Mouse (Mus musculus) small intestine, adult 2 months (tissue): Measurements from ENCODE around the gene Tmem50b. TPM values are rescaled to one million over a fixed set of nuclear protein-coding genes. Genes with fewer than 3 reads are reported as not detected.
A peak's percentile ranks its signal among the peaks of the same experiment; 100 is the strongest.

Source experiments
- H3K27ac ChIP-seq: fragments of 200-500 bp; 2 replicates; pipeline ENCODE4 v1.5.1; 2012; ENCODE audit warnings: low read depth, low read length, control low read depth, inconsistent platforms; ENCODE audit not compliant: insufficient read depth
- H3K27me3 ChIP-seq: fragments of 200-500 bp; 2 replicates; pipeline ENCODE4 v1.6.1; 2012; ENCODE audit warnings: mild to moderate bottlenecking, moderate library complexity, low read length, inconsistent platforms; ENCODE audit not compliant: control insufficient read depth, insufficient read depth
- H3K36me3 ChIP-seq: fragments of 200-500 bp; 2 replicates; pipeline ENCODE4 v1.6.1; 2012; ENCODE audit warnings: mild to moderate bottlenecking, low read length, control low read depth, inconsistent platforms; ENCODE audit not compliant: control insufficient read depth, insufficient read depth
- H3K4me1 ChIP-seq: fragments of 200-500 bp; 2 replicates; pipeline ENCODE4 v1.6.1; 2012; ENCODE audit warnings: low read length, inconsistent platforms, mixed read lengths; ENCODE audit not compliant: control insufficient read depth, insufficient read depth, insufficient read length
- H3K4me3 ChIP-seq: fragments of 200-500 bp; 2 replicates; pipeline ENCODE4 v1.5.1; 2012; ENCODE audit warnings: low read depth, mild to moderate bottlenecking, control low read depth, inconsistent platforms, low read length, moderate library complexity
- CTCF ChIP-seq: fragments of 200-500 bp; IDR thresholded peaks from 2 replicates; pipeline ENCODE4 v1.5.1; 2012; ENCODE audit warnings: low read depth, mild to moderate bottlenecking, control low read depth, inconsistent platforms, low read length, moderate library complexity, mixed read lengths; ENCODE audit not compliant: insufficient replicate concordance, insufficient read length; ENCODE audit errors: extremely low read depth
- POLR2A ChIP-seq: fragments of 200-500 bp; IDR thresholded peaks from 2 replicates; pipeline ENCODE4 v1.6.1; 2012; ENCODE audit warnings: low read depth, mild to moderate bottlenecking, control low read depth, inconsistent platforms, low read length, moderate library complexity
- WGBS: fragments of 180-500 bp; shearing (Covaris S2); methylation state at CpG from one replicate; pipeline ENCODE4 v1.1.7; 2018; 5-methylcytosine and 5-hydroxymethylcytosine counted together
- polyA plus RNA-seq: library from polyadenylated mRNA; depleted of rRNA; stranded (reverse); fragments of >200 nt; gene quantifications from 2 replicates; pipeline ENCODE4 v1.2.3, GENCODE M21; 2012

Tmem50b gene
- polyA plus RNA-seq, 1 experiment: 20.0 TPM

DNA sequence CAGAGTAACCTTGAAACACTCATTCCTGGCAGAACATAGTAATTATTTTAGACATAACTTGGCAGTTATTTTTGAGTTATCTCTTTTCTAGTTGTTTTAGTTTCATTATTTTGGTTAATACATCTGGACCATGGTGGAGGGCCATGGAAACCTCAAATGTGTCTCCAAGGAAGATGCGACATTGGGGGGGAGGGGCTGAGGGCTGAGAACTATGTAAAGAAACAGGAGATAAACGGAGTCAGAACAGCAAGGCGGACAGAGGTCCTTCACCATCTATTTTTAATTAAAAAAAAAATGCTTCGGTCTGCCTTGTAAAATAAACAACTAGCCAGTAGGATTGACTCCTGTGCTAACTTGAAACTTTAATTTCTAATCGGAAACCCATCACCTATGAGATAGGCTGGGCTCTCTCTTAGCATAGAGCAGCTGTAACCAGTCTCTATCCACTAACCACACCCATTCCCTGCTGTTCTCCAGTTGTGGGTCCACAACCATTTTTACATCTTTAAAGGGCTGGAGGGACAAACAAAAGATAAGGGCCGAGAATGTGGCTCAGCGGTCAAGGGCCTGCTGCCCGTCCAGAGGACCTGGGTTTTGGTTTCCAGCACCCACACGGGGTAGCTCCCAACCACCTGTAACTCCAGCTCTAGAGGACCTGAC lies 32.2 kb downstream of the Tmem50b start:
- peak overlapping the region; percentile 93 for H3K27ac ChIP-seq
- WGBS: 25% methylated on average over 9 of the region's 9 CpGs
- H3K36me3 ChIP-seq: peaks cover 40% of the 10 kb centered on the region
- no peak overlapping the region; the same call in 1 of the 2 replicates for H3K4me3 ChIP-seq
- peaks cover 33% of the 10 kb centered on the region for H3K4me1 ChIP-seq
- H3K27me3 ChIP-seq: no peaks in the 10 kb centered on the region
- TF ChIP-seq CTCF (no peak), POLR2A (no peak)

DNA sequence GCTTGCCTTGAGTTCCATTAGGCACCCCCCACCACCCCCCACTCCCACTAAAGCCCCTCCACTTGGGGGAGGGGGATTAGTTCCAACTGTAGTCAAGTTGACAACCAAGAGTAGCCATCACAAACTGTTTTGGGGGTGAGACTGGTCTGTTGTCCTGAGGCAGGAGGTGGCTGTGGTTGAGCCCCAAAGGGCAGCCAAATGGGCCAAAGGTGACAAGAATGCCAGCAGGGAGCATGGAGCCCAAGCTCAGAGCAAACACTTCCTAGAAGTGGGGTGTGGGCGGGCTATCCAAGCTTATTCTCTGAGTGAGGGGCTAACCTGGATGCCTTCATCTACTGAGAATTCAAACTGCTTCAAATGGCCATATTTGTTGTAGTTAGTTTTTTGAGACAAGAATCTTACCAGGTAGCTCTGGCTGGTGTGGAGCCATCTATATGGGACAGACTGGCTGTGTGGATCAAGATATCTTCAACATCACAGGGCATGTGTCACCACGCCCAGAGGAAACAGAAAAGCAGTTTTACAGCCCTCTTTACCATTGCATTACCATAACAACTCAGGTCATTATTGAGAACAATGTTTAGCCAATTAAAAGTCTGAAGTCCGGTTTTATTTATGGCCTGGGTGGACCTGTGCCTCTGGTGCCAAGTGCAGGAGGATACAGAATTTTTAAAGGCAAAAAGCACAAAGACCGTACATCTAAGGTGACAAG lies 32.9 kb downstream of the Tmem50b start:
- no peaks in the 10 kb centered on the region for H3K27me3 ChIP-seq
- peaks cover 32% of the 10 kb centered on the region for H3K4me1 ChIP-seq
- WGBS: 31% methylated on average over 4 of the region's 4 CpGs
- peak overlapping the region; percentile 93 for H3K27ac ChIP-seq
- H3K4me3 ChIP-seq: no peak overlapping the region
- peaks cover 46% of the 10 kb centered on the region for H3K36me3 ChIP-seq
- TF ChIP-seq POLR2A: no peak
- TF ChIP-seq CTCF: no peak

DNA sequence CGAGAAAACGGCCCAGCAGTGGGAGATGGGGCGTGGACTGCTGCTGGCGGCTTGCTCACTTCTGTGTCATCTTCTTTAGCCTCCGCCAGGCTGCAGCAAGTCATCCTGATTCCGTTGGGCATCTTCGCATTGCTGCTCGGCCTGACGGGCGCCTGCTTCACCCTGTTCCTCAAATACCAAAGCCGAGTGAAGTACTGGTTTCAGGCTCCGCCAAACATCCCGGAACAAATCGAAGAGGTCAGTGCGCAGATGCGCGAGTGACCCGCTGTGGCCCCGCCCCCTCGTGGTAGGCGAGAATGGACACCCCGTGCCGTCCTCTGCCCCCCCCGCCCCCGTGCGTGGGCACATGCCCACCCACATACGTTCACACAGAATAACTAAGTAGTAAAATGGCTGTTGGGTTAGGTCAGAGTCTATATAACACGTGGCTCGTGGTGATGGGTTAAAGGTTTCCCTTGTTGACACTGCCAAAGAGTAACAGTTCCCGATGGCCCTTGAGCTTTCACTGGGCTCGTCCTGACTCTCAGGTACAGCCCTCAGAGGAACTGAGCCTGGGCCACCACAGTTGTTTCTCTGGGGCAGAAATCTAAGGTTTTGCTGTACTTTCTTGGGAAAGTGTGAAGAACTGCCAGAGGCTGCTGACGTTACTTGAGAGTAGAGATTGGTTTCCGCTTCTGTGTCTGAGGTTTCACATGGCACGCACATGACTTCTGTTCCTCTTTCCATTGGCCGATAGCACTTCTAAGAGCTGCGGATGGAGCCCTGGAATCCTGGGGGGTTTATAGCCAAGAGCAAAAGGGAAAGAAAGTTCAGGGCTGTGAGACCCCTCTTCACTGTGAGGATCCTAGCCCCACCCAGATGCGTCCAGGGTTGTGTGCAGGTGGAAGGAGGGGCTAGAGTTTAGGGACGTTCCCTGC lies 35.8 kb downstream of the Tmem50b start:
- no peak overlapping the region for H3K4me3 ChIP-seq
- 75% methylated on average over 38 of the region's 38 CpGs for WGBS
- H3K27ac ChIP-seq: peak overlapping the region; percentile 82

DNA sequence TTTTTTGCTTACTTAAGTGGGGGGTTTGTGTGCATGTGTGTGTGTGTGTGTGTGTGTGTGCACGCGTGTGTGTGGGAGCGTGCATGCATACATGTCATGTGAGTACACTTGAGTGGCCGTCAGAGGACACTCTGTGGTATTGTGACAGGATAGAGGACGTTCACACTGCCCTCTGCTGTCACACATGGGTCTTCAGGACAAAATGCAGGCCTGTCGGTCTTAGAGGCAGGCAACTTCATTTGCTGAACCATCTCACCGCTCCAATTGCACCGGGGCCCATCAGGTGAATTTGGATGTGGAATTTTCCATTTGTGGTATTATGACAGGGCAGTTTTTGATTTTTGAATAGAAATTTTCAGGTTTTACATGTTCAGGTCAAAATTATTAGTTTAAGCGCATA lies 36.5 kb downstream of the Tmem50b start:
- 61% methylated on average over 9 of the region's 9 CpGs for WGBS
- H3K27me3 ChIP-seq: no peaks in the 10 kb centered on the region
- peaks cover 26% of the 10 kb centered on the region for H3K4me1 ChIP-seq
- peak overlapping the region; percentile 47 for H3K27ac ChIP-seq
- peaks cover 74% of the 10 kb centered on the region for H3K36me3 ChIP-seq
- TF ChIP-seq POLR2A (no peak), CTCF (peak; percentile 53; the same call in 1 of the 2 replicates)
- no peak overlapping the region for H3K4me3 ChIP-seq

More for the DNA sequence above, 35.8 kb downstream of the Tmem50b start:
- 0 out of 2 replicates have a peak, but pooled peaks have one; percentile 11 for TF ChIP-seq POLR2A
- TF ChIP-seq CTCF: no peak
- Histone ChIP-seq H3K27me3 (no peaks in the 10 kb centered on the region), H3K36me3 (peaks cover 68% of the 10 kb centered on the region), H3K4me1 (peaks cover 32% of the 10 kb centered on the region)

DNA sequence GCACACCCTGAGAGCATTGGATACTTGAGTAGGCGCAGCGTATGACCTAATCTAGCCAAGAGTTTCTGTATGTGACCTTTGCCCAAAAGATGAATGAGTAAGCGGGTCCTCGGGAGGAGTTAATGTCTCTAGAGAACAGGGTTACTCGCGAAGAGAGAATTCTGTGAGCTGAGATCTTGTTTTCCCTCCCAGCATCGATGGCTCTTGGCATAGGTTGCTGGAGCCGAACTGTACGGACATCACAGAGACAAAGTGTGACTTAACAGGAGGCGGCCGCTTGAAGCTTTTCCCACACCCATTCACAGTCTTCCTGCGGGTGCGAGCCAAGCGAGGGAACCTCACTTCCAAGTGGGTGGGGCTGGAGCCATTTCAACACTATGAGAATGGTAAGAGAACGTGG lies 39.9 kb downstream of the Tmem50b start:
- Histone ChIP-seq H3K36me3 (peaks cover 70% of the 10 kb centered on the region), H3K4me1 (peaks cover 38% of the 10 kb centered on the region), H3K27ac (no peak overlapping the region), H3K4me3 (no peak overlapping the region), H3K27me3 (no peaks in the 10 kb centered on the region)
- TF ChIP-seq CTCF (no peak), POLR2A (no peak)
- WGBS: 78% methylated on average over 15 of the region's 15 CpGs

DNA sequence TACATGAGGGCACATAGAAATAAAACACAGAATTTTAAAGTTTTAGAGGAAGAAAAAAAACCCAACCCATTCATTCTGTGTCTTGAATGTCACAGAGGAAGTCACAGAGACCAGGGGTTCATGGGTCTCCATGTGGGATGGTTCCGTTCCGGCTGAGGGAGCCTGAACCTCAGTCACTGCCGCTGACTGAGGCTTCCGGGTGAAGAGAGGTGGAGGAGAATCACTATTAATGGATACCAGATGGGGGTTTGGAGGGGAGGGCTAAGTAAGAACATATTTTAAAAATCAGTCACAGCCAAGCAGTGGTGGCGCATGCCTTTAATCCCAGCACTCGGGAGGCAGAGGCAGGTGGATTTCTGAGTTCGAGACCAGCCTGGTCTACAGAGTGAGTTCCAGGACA lies 40.4 kb downstream of the Tmem50b start:
- peaks cover 66% of the 10 kb centered on the region for H3K36me3 ChIP-seq
- 95% methylated on average over 7 of the region's 7 CpGs for WGBS
- peaks cover 37% of the 10 kb centered on the region for H3K4me1 ChIP-seq
- H3K27me3 ChIP-seq: no peaks in the 10 kb centered on the region
- TF ChIP-seq POLR2A: no peak
- TF ChIP-seq CTCF: no peak
- no peak overlapping the region for H3K4me3 ChIP-seq
- H3K27ac ChIP-seq: no peak overlapping the region

DNA sequence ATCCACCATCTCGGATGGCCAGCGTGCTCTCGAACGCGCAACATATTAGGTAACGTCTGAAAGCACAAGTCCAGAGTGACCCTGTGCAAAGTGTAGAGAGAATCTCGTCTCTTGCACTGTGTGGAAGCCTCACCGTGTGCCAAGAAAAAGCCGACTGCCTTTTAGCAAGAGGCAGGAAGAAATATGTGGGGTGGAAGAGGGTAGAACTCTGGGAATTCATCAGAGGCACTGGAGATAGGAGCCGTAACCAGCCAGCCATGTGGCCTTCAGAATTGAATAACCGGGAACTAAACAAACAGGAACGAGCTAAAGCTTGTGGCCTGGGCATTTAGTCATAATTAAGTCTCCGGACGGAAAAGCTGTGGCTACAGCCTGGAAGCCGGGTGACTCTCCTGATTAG lies 40.9 kb downstream of the Tmem50b start:
- H3K27me3 ChIP-seq: no peaks in the 10 kb centered on the region
- H3K36me3 ChIP-seq: peaks cover 60% of the 10 kb centered on the region
- peaks cover 35% of the 10 kb centered on the region for H3K4me1 ChIP-seq
- WGBS: 87% methylated on average over 15 of the region's 15 CpGs
- no peak overlapping the region for H3K4me3 ChIP-seq
- no peak overlapping the region for H3K27ac ChIP-seq
- no peak for TF ChIP-seq CTCF
- no peak for TF ChIP-seq POLR2A
